Mouse (Mus musculus) erythroblast, adult 5-6 weeks (primary cell): Measurements from ENCODE around the gene Col3a1. TPM values are rescaled to one million over a fixed set of nuclear protein-coding genes. Genes with fewer than 3 reads are reported as not detected.

Experiments used
- ATAC-seq: replicated peaks from 2 replicates; pipeline ENCODE4 v1.8.0; 2016; ENCODE audit warnings: moderate number of reproducible peaks, mild to moderate bottlenecking, moderate TSS enrichment, inconsistent platforms; ENCODE audit not compliant: poor library complexity, low FRiP score, severe bottlenecking
- total RNA-seq, 2 experiments: library from RNA; stranded (forward) in 1 of 2; stranded (reverse) in 1 of 2; fragments of 150-400 nt in 1 of 2; fragments of 200-764, 138-1000 nt in 1 of 2; gene quantifications; 2 replicates each; pipeline versions ENCODE4 v1.2.3 to v1.2.4; 2015 to 2017; ENCODE audit warnings: low replicate concordance in 2 of 2

Col3a1 gene
- total RNA-seq, 2 experiments from 2014 or later = 0.26 TPM; not detected in 1

- no peak for ATAC-seq
These were observed 54.1 kb downstream of the Col3a1 start for GRCm38 (mm10) chr1:45365427-45365826.

- no peak for ATAC-seq
These were observed 68.8 kb downstream of the Col3a1 start for GRCm38 (mm10) chr1:45379992-45380690.

- no peak for ATAC-seq
These were observed 70.5 kb downstream of the Col3a1 start for GRCm38 (mm10) chr1:45381866-45382265.

Other genes starting within 250 kb of the Col3a1 start
- gene Col5a2, start 191.7 kb downstream of the Col3a1 start, total RNA-seq (2015; ENCODE audit: low replicate concordance) = 0.21 TPM in 1 of 2 replicates, not detected in the other
- gene Col5a2, start 191.7 kb downstream of the Col3a1 start, total RNA-seq (2017; ENCODE audit: low replicate concordance) = 0.17 TPM in 1 of 2 replicates, not detected in the other